Mouse (Mus musculus) 3T3-L1 (cell line): Measurements from ENCODE around the gene Pex11b.
"Not testable (repeated sequence)": the region's sequence is repeated elsewhere in the genome, so short reads cannot be mapped to it uniquely, and the experiment has no call there.

ENCODE experiments used
- DNase-seq: peaks from one replicate; pipeline ENCODE4 v3.0.0-alpha.2; 2015; ENCODE audit warnings: low read depth, low spot score

Gene Pex11b

GRCm38 (mm10) chr3:96634928-96635879 is at the start of gene Pex11b, which contains the start of gene Gm42957:
TSS of gene Pex11b (plus strand) at chr3:96635376.
TSS of gene Gm42957 (plus strand) at chr3:96635474.
- DNase-seq: peak; percentile 93

GRCm38 (mm10) chr3:96590657-96591056 is 44.5 kb upstream of the Pex11b start:
- DNase-seq: no peak

GRCm38 (mm10) chr3:96593374-96593773 is 41.8 kb upstream of the Pex11b start:
- DNase-seq: peak; percentile 58

- peak; percentile 94 for DNase-seq
Measured at GRCm38 (mm10) chr3:96593790-96594560, 41.2 kb upstream of the Pex11b start, which contains the start of gene Polr3gl. TSS of gene Polr3gl (minus strand) at chr3:96594181.

- DNase-seq: no peak
Measured at GRCm38 (mm10) chr3:96594851-96595250, 40.3 kb upstream of the Pex11b start.

GRCm38 (mm10) chr3:96595661-96596060 is 39.5 kb upstream of the Pex11b start:
- peak; percentile 52 for DNase-seq

- peak; percentile 34 for DNase-seq
Measured at GRCm38 (mm10) chr3:96596228-96596707, 38.9 kb upstream of the Pex11b start, which contains the start of gene Ankrd34a. TSS of gene Ankrd34a (plus strand) at chr3:96596636.

- DNase-seq: peak; percentile 27
Measured at GRCm38 (mm10) chr3:96596855-96597254, 38.3 kb upstream of the Pex11b start.

GRCm38 (mm10) chr3:96597435-96597891 is 37.7 kb upstream of the Pex11b start:
- DNase-seq: peak; percentile 40

GRCm38 (mm10) chr3:96598156-96599068 is 36.8 kb upstream of the Pex11b start:
- DNase-seq: no peak

GRCm38 (mm10) chr3:96599069-96599393 is 36.1 kb upstream of the Pex11b start:
- DNase-seq: no peak

- DNase-seq: no peak
Measured at GRCm38 (mm10) chr3:96599411-96599810, 35.8 kb upstream of the Pex11b start.

- DNase-seq: peak; percentile 100
Measured at GRCm38 (mm10) chr3:96600639-96601250, 34.4 kb upstream of the Pex11b start, which contains the start of gene Lix1l. TSS of gene Lix1l (plus strand) at chr3:96601149.

- DNase-seq: peak; percentile 87
Measured at GRCm38 (mm10) chr3:96601251-96601787, 33.9 kb upstream of the Pex11b start.

GRCm38 (mm10) chr3:96601941-96602703 is 33.1 kb upstream of the Pex11b start:
- peak; percentile 70 for DNase-seq

- no peak for DNase-seq
Measured at GRCm38 (mm10) chr3:96602704-96603084, 32.5 kb upstream of the Pex11b start.

GRCm38 (mm10) chr3:96603311-96603710 is 31.9 kb upstream of the Pex11b start:
- DNase-seq: peak; percentile 72

- not testable (repeated sequence) for DNase-seq
Measured at GRCm38 (mm10) chr3:96606007-96606406, 29.2 kb upstream of the Pex11b start.

GRCm38 (mm10) chr3:96606618-96607017 is 28.6 kb upstream of the Pex11b start:
- DNase-seq: no peak
